Mouse (Mus musculus) right cerebral cortex, postnatal 25 days (tissue): ENCODE data around the gene Taok3.
"Not testable (repeated sequence)": the region's sequence is repeated elsewhere in the genome, so short reads cannot be mapped to it uniquely, and the experiment has no call there.

Experiments
- DNase-seq: peaks from one replicate; pipeline ENCODE4 v3.0.0; 2022

Taok3 gene

DNA sequence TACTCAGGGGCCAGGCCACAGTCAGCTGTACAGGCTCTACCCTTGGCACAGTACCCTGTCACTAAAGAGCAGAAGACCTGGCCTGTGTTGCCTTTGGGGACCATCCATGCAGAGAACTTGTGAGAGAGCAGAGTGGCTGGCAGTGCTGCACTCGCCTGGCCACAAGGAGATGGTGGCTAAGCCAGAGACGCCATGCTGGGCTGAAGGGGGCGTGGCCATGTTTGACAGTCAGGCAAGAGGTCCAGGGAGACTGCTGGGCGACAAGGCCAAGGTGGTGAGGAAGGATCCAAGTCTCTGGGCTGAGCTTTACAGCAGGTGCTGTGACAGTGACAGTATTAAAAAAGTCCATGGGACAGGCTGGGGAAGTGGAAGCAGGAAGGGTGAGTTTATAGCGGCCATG, 148.8 kb downstream of the Taok3 start:
- no peak for DNase-seq

DNA sequence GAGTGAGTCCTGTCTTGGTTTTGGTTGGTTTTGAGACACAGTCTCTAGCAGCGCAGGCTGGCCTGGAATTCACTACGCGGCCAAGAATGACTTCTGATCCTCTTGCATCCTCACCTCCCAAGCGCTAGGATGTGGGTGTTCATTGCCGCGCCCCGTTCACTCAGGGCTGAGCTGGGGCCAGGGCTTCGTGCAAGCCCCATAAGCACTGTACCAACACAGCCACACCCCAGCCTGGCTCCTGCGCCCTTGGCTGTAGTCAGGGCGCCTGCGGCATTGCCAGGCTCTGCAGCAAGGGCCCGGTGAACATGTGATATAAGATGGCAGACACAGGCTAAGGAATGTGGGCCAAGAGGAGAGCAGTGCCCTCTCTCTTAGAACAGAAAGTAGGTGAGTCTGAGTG, 149.5 kb downstream of the Taok3 start:
- no peak for DNase-seq

- DNase-seq, result peak; percentile 75
Observed at GRCm38 (mm10) chr5:117271945-117272344, 152.0 kb downstream of the Taok3 start.

GRCm38 (mm10) chr5:117274817-117275216, 154.9 kb downstream of the Taok3 start:
- DNase-seq, result no peak

GRCm38 (mm10) chr5:117277784-117278183, 157.9 kb downstream of the Taok3 start:
- DNase-seq, result no peak

GRCm38 (mm10) chr5:117278809-117279668, 159.1 kb downstream of the Taok3 start:
- no peak for DNase-seq

DNA sequence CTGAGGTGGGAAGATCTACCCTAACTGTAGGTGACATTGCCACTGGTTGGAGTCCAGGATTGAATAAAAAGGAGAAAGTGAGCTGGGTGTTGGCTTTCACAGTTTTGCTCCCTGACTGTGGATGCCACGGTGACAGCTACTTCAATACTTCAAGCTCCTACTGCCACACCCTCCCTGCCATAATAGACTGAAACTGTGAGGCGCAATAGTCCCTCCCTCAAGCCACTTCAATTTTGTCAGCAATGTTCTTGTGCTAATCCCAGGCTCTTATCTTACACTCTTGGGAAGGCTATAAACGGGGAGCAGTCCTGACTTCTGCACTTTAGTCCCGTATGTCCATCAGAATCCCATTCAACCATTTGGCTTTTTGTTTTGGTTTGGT, 159.7 kb downstream of the Taok3 start:
- no peak for DNase-seq

- DNase-seq, result no peak
Observed at GRCm38 (mm10) chr5:117281536-117281935, 161.6 kb downstream of the Taok3 start.

DNA sequence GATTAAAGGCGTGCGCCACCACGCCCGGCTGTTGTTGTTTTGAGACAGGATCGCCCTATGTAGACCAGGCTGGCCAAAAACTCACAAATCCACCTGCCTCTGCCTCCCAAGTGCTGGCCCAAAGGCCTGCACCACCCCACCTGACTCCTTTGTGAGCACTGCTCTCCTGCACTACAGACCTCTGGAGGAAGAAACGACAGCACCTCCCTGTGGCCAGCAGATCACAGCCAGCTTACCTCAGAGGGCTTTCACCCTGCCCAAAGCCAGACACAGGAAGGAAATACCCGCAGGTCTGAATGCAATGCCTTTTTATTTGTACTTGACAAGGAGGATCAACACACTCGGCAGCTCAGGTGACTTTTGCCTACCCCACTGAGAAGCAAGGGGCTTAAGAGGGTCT, 162.4 kb downstream of the Taok3 start:
- no peak for DNase-seq

- DNase-seq, result no peak
Observed at GRCm38 (mm10) chr5:117284029-117284428, 164.1 kb downstream of the Taok3 start.

DNA sequence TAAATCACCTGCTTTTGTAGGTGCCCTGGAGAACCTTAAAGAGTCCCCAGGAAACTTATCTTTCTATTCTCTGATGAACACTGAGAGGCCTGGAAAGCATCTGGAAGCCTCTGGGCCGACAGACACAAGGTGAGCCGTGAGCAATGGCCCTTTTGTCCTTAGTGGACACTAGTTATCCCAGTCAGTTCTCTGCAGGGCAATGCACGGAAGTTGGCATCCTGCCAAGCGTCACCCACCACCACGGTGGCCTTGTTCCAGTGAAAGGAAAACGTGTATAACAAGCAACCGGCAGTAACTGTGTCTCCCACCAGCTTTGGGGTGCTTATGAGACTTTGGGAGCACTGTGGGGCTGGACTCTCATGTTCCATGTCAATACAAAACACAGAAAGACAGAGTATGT, 164.8 kb downstream of the Taok3 start:
- DNase-seq, result no peak

DNA sequence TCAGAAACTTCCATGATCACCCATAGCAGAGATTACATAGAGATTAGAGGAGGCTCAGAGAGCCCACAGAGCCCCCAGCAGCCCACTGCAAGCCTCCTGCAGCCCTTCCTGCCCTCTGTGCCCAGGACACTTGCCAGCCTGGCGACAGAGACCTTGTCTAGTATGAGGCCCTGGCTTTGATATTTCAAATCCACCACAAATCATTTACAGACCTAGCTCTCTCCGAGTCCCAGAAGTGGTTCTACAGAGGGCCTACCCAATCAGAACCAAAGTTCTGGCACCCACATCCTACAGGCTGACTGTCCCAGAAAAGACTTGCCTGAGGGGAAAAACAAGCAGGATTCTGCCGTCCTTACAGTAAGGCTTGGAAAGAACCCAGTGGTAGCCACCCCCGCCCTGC, 165.3 kb downstream of the Taok3 start:
- DNase-seq, result no peak

DNA sequence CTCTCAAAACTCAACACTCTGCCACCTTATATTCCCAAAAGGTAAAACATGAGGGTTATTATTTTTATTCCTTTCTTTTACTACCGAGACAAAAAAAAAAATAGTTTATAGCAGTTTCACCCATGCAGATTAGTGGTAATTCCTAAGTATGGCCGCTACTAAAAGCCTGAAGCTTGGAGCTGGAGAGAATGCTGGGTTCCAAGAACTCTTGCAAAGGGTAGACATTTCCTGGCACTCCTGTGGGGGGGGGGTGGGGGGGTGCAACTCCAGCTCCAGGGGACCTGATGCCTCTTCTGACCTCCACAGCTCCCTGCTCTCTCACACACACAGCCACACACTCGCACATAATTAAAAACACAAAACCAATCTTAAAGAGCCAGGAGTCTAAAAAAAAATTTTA, 166.4 kb downstream of the Taok3 start:
- no peak for DNase-seq

- peak; percentile 95 for DNase-seq
Observed at GRCm38 (mm10) chr5:117286831-117287822, 167.2 kb downstream of the Taok3 start, which contains the start of gene Pebp1. Gene Pebp1 (minus strand): TSS chr5:117287625.

DNA sequence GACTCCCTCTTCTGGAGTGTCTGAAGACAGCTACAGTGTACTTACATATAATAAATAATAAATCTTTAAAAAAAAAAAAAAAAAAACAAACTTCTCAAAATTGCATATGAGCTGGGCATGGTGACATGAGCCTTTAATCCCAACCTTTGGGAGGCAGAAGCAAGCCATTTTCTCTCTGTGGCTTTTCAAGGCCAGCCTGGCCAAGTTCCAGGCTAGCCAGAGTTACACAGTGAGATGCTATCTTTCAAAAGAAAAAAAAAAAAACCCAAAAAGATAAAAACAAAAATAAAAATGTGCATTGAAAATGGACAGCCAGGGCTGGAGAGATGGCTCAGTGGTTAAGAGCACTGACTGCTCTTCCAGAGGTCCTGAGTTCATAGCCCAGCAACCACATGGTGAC, 169.7 kb downstream of the Taok3 start:
- DNase-seq, result no peak

- DNase-seq, result no peak
Observed at GRCm38 (mm10) chr5:117290081-117290480, 170.2 kb downstream of the Taok3 start.

GRCm38 (mm10) chr5:117291312-117291711, 171.4 kb downstream of the Taok3 start:
- no peak for DNase-seq

- DNase-seq, result no peak
Observed at GRCm38 (mm10) chr5:117292547-117292946, 172.6 kb downstream of the Taok3 start.

GRCm38 (mm10) chr5:117293776-117294175, 173.8 kb downstream of the Taok3 start:
- DNase-seq, result not testable (repeated sequence)

GRCm38 (mm10) chr5:117295011-117295410, 175.1 kb downstream of the Taok3 start:
- DNase-seq, result no peak

GRCm38 (mm10) chr5:117302899-117303298, 183.0 kb downstream of the Taok3 start:
- DNase-seq, result no peak

- DNase-seq, result no peak
Observed at GRCm38 (mm10) chr5:117303691-117304579, 184.0 kb downstream of the Taok3 start.

- peak; percentile 47 for DNase-seq
Observed at GRCm38 (mm10) chr5:117304947-117305346, 185.0 kb downstream of the Taok3 start.
